Mouse (Mus musculus) adrenal gland, postnatal 10 days (tissue): ENCODE measurements around the gene Nav2. TPM values are rescaled to one million over a fixed set of nuclear protein-coding genes. Genes with fewer than 3 reads are reported as not detected.

ENCODE experiments used
- DNase-seq: peaks from one replicate; pipeline ENCODE4 v3.0.0; 2021; ENCODE audit warnings: mixed read lengths
- total RNA-seq, 2 experiments: library from RNA; stranded (reverse); gene quantifications; 2 replicates each; pipeline ENCODE4 v1.2.3; 2021

The Nav2 gene
- total RNA-seq, 2 experiments from 2014 or later, result 12.2 to 25.6 TPM

- no peak for DNase-seq
Measured at GRCm38 (mm10) chr7:49052871-49053618, 144.5 kb downstream of the Nav2 start.

DNA sequence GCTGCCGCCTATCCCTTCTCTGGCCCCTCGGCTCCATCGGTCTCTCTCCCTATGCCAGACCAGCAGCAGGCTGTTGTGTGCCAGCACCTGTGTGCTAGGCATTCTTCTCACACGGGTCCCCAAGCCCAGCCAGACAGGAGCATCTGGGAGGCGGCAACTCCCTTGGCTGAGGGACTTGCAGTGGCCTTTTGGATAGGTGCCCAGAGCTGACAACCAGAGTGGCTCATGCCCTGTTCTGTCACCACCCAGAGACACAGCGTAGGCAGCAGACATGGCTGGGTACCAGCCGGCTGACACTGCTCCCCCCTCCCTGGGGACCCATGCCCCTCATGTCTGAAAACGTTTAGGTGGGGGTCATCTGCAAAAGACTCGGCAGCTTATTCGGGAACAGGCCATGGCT lies 146.8 kb downstream of the Nav2 start:
- DNase-seq, result no peak

DNA sequence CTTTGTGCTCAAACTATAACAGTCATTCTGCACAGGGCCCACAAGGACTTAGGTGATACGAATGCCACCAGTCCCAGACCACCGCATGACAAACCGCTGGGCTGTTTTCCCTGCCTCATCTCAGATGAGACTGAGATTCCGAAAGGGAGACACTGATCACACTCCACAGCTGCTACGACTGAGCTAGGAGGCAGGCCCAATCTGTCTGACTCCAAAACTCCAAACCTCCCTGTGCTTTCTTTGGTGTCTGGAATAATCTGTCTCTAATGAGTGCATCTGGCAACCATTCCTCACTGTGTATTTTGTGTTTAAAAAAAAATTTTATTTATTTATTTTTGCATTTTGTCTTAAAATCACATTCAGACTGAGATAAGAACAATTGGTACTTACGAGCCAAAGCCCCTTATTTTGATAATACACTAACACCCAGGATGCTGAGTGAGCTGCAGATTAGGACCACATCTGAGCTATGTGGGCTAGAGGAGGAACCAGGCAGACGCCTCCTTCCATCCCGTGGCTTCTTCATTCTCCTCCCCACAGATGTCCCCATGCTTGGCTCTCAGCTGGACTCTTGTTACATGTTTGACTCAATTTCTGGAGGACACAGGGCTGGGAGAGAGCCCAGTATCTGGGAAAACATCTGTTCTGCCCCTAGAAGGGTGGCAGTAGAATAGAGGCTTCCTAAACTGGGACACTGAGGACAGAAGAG lies 149.9 kb downstream of the Nav2 start:
- no peak for DNase-seq

- DNase-seq, result peak; percentile 10
Measured at GRCm38 (mm10) chr7:49064792-49065521, 156.4 kb downstream of the Nav2 start.

- DNase-seq, result peak; percentile 60
Measured at GRCm38 (mm10) chr7:49065621-49066475, 157.3 kb downstream of the Nav2 start.

GRCm38 (mm10) chr7:49066828-49067227 lies 158.3 kb downstream of the Nav2 start:
- DNase-seq, result no peak

GRCm38 (mm10) chr7:49069396-49069961 lies 161.0 kb downstream of the Nav2 start:
- DNase-seq, result no peak

GRCm38 (mm10) chr7:49070621-49071020 lies 162.1 kb downstream of the Nav2 start:
- no peak for DNase-seq

DNA sequence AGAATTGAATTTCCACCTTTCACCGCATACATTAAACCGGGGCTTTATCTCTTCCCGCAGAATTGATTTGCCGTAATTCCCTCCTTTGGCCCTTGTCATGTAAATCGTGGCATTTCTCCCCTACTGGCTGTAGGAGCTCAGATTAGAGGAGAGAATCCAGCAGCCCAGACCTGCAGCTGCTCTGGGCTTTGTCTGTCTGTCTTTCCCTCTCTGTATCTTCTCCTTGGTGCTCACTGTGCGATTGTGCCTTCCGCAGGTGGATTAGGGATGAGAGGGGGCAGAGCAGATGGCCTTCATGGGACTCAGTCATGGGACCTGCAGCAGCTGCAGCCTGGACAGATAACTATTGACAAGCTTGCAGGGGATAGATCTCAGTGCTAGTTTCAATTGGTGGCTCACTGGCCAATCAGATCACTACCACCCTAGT lies 162.6 kb downstream of the Nav2 start:
- DNase-seq, result no peak

DNA sequence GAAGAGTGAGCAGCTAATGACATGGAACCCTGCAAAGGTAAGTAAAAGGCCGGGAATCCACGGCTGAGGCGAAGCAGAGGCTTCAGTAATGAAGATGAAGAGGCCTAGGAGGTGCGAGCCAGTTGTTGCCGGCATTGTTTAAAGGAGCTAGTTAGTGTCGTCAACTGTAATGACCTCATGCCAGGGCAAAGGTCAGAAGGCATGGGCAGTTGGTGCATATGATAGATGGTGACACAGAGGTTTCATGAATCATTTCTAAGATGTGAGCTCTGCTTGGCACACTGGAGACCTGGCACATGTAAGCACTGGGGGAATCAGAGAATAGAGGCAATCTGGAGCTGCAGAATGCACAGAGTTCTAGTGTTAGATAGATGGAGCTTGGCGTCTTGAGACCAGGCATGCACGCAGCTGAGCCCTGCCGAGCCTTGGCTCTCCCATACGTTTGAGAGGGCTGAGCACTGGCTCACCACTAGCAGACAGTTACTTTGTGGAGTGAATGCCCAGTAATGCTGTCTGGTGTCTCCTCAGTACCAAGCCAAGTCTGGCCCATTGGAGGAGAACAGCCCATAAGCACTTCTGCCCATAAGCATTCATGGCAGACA lies 166.9 kb downstream of the Nav2 start:
- DNase-seq, result peak; percentile 22

DNA sequence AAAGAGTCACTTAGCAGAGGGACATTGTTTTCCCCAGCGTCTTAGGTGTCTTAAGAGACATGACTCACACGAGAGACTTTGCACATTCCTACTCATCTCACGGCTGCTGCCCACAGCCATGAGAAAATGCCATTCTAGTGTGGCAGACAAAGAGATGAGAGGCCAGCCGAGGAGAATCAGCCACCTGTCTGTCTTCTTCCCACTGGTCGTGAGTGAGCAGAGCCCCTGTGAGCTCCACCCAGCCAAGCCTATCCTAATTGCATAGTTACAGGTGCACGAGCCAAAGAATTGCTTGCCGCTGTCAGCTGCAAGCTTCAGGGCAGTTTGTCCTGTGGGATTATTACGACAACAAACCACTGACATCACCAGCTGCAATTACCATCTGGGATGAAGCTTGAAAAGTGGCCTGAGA lies 167.8 kb downstream of the Nav2 start:
- DNase-seq, result peak; percentile 13

- DNase-seq, result no peak
Measured at GRCm38 (mm10) chr7:49078930-49079329, 170.4 kb downstream of the Nav2 start.

GRCm38 (mm10) chr7:49082585-49083165 lies 174.2 kb downstream of the Nav2 start:
- no peak for DNase-seq

DNA sequence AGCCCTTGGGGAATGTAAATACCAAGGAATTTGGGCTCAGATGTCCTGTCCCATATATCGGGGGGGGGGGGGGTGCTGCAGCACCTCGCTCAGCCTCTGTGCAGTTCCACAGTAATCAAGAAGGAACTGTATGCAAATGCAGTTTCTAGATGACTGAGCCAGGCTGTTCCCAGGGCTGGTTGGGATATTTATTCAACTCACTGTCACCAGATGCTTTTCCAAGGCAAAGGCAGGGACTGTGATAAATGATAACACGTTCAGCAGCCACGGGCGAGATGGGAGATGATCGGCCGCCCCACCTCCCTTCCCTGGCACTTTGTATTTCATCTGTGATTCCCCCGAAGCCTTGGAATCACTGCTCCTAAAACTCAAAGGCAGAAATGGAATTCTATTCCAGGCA lies 176.3 kb downstream of the Nav2 start:
- DNase-seq, result no peak

DNA sequence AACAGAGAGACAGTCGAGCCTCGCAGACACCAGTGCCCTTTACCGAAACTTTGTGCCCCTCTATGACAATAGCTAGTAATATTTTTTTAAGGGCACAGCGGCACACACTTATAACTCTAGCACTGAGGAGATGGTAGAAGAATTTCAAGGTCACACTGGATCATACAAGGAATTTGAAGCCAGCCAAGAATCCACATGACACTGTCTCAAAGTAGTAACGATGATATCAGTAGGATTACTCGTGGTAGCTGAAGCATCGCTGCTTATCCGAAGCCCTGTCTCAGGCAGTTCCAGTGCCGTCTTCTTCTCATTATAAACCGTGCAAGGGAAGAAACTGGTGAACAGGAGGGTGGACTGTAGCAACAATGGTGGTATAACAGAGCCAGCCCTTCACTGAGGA lies 177.2 kb downstream of the Nav2 start:
- DNase-seq, result no peak

DNA sequence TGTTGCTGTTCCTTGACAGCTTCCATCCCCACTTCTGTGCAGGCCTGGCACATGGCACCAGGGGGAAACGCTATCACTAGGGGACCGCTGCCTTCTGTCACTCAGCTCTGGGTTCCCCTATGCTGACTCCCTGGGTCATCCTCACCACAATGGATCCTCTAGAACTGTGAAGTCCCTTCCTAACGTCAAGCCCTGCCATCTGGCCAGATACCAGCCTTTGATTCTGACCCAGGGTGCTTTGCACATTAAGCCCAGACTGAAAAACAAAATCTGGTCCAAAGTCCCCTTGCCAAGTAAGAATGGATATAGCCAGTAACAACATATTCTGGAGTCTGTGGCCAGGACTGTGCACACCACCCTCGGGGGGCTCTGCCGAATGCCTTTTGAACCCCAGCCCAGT lies 178.6 kb downstream of the Nav2 start:
- DNase-seq, result no peak

DNA sequence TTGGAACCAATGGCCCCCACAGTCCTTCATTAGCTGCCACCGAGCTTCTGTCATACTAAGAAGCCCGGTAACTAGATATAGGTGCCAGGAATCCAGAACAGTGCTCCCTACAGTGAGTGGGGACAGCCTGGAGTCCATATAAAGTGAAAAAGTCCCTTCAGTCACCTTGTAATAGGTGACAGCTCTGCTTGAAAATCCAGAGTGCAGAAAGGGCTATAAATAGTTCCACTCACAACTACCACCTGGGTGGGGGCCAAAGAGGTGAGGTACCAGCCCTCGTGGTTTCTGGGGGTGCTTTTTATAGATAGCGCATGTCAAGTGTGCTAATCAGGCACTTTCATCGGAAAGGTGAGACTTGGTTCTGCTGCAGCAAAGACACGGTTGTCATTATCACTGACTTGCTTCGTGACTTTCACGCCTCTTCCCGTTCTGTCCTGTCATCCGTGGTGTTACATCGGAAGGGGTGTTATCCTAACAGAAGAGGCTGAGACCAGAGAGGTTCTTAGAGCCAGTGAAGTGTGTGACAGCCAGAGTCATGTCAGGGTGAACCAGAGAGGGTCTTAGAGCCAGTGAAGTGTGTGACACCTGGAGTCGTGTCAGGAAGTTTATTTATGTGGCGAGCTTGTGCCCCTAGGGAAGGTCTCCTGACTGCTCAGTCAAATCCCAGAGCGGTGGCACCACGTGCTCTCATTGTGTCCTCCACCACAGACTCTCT lies 179.8 kb downstream of the Nav2 start:
- no peak for DNase-seq

GRCm38 (mm10) chr7:49091371-49091770 lies 182.9 kb downstream of the Nav2 start:
- DNase-seq, result no peak

DNA sequence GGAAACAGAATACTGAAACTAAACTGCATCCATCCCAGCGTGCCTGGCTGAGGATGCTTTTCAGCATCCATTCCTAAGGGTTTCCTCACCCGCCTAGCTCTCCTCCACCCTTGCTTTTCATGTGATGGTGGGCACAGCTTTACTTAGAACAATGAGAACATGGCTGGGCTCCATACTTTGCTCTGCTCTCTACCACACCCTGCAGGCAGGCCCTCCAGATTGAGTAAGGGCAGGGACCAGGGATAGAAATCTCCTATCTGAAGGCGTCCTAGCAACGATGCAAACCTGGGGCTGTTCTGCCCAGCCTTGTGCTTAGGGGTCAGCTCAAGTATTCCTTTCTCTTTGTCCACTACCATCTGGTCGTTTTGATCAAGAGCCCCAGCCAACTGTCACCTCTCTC lies 183.4 kb downstream of the Nav2 start:
- no peak for DNase-seq

- no peak for DNase-seq
Measured at GRCm38 (mm10) chr7:49093596-49093995, 185.1 kb downstream of the Nav2 start.
